Mouse (Mus musculus) adrenal gland, postnatal 25 days (tissue): ENCODE results near the gene Gak. TPM values are rescaled to one million over a fixed set of nuclear protein-coding genes. Genes with fewer than 3 reads are reported as not detected.

Source experiments
- total RNA-seq: library from RNA; stranded (reverse); gene quantifications from 2 replicates; pipeline ENCODE4 v1.2.3, GENCODE M21; 2021

Gak gene
- total RNA-seq, 1 experiment from 2014 or later, result 86.7 TPM

Other genes starting within 250 kb of the Gak start
- gene Pde6b, start 241.4 kb downstream of the Gak start, total RNA-seq, result not detected in 2 replicates
- 347 and 535 TPM in 2 replicates for gene Atp5k, start 195.3 kb downstream of the Gak start, total RNA-seq
- 1.1 TPM in 2 replicates for gene Mfsd7a, start 180.9 kb downstream of the Gak start, total RNA-seq
- gene Pcgf3, start 168.5 kb downstream of the Gak start, total RNA-seq, result 40.3 and 55.4 TPM in 2 replicates
- gene Cplx1, start 79.7 kb downstream of the Gak start, total RNA-seq, result 1.8 and 3.0 TPM in 2 replicates
- gene Tmem175, start within 50 bp of the Gak start, total RNA-seq, result 28.5 and 37.2 TPM in 2 replicates
- gene Idua, start 30.6 kb upstream of the Gak start, total RNA-seq, result 17.2 and 19.1 TPM in 2 replicates
- gene Dgkq, start 39.9 kb upstream of the Gak start, total RNA-seq, result 21.2 and 22.7 TPM in 2 replicates
- gene Slc26a1, start 45.8 kb upstream of the Gak start, total RNA-seq, result 0.15 and 1.1 TPM in 2 replicates
- gene Fgfrl1, start 62.6 kb upstream of the Gak start, total RNA-seq, result 24.6 and 32.3 TPM in 2 replicates
- gene Rnf212, start 145.2 kb upstream of the Gak start, total RNA-seq, result not detected in 2 replicates
- not detected in 2 replicates for gene Tmed11, start 165.6 kb upstream of the Gak start, total RNA-seq
- not detected in 2 replicates for gene Vmn2r8, start 179.1 kb upstream of the Gak start, total RNA-seq
- not detected in 2 replicates for gene Vmn2r9, start 222.8 kb upstream of the Gak start, total RNA-seq